Mouse (Mus musculus) limb, embryonic 14.5 days (tissue): ENCODE measurements around the gene 2300009A05Rik. TPM values are rescaled to one million over a fixed set of nuclear protein-coding genes. Genes with fewer than 3 reads are reported as not detected.

Experiments used
- ATAC-seq: fragments of 200-750 bp; cut with Nextera tagmentation; 2 replicates; pipeline ENCODE4 v1.8.0; 2017; ENCODE audit warnings: low read depth, moderate number of reproducible peaks, moderate TSS enrichment; ENCODE audit not compliant: low FRiP score
- DNase-seq: peaks from one replicate; pipeline ENCODE4 v3.0.0-alpha.2; 2015; ENCODE audit warnings: low spot score
- H3K27ac ChIP-seq: fragments of 300-500 bp; sonication (generic); replicated peaks from 2 replicates; pipeline ENCODE4 v1.5.1; 2014; ENCODE audit warnings: low read depth, mild to moderate bottlenecking, low read length, moderate library complexity, mixed read lengths
- H3K27me3 ChIP-seq: fragments of 300-500 bp; sonication (generic); 2 replicates; pipeline ENCODE4 v1.6.1; 2014; ENCODE audit warnings: low read length, mixed read lengths; ENCODE audit not compliant: control insufficient read depth, insufficient read depth
- H3K36me3 ChIP-seq: fragments of 300-500 bp; sonication (generic); 2 replicates; pipeline ENCODE4 v1.6.1; 2014; ENCODE audit warnings: mild to moderate bottlenecking, low read length, moderate library complexity, mixed read lengths; ENCODE audit not compliant: control insufficient read depth, insufficient read depth
- H3K4me1 ChIP-seq: fragments of 300-500 bp; sonication (generic); 2 replicates; pipeline ENCODE4 v1.6.1; 2014; ENCODE audit warnings: antibody characterized with exemption, low read length, mixed read lengths; ENCODE audit not compliant: control insufficient read depth, insufficient read depth
- H3K4me2 ChIP-seq: fragments of 300-500 bp; sonication (generic); replicated peaks from 2 replicates; pipeline ENCODE4 v1.6.1; 2014; ENCODE audit warnings: low read depth, mild to moderate bottlenecking, low read length, moderate library complexity; ENCODE audit not compliant: severe bottlenecking
- H3K4me3 ChIP-seq: fragments of 300-500 bp; sonication (generic); replicated peaks from 2 replicates; pipeline ENCODE4 v1.5.1; 2014; ENCODE audit warnings: low read length
- H3K9ac ChIP-seq: fragments of 300-500 bp; sonication (generic); 2 replicates; pipeline ENCODE4 v1.6.1; 2014; ENCODE audit warnings: mild to moderate bottlenecking, low read depth, low read length, moderate library complexity; ENCODE audit not compliant: severe bottlenecking
- H3K9me3 ChIP-seq: fragments of 300-500 bp; sonication (generic); 2 replicates; pipeline ENCODE4 v1.6.1; 2016; ENCODE audit warnings: low read length; ENCODE audit not compliant: control insufficient read depth
- POLR2A ChIP-seq: fragments of 200-500 bp; IDR thresholded peaks from 2 replicates; pipeline ENCODE4 v1.8.0; 2012; ENCODE audit warnings: inconsistent platforms, mild to moderate bottlenecking, moderate library complexity, borderline replicate concordance; ENCODE audit not compliant: insufficient read depth, insufficient read length; ENCODE audit errors: extremely low read depth
- WGBS: fragments of 180-500 bp; shearing (Covaris S2); extraction: QIAGEN DNeasy Blood & Tissue Kit; methylation state at CpG from one replicate; pipeline ENCODE4 v1.1.7; 2014; 5-methylcytosine and 5-hydroxymethylcytosine counted together
- polyA plus RNA-seq, 2 experiments: library from polyadenylated mRNA; depleted of rRNA in 1 of 2; stranded (reverse) in 1 of 2; unstranded in 1 of 2; fragments of >200 nt; fragmentation: Nextera tagmentation in 1 of 2; extraction: Ambion mirVana in 1 of 2; gene quantifications; 2 replicates each; pipeline versions ENCODE4 v1.2.1 to v1.2.3; 2012 to 2014

2300009A05Rik gene
- polyA plus RNA-seq, 2 experiments: 23.0 to 41.0 TPM

DNA sequence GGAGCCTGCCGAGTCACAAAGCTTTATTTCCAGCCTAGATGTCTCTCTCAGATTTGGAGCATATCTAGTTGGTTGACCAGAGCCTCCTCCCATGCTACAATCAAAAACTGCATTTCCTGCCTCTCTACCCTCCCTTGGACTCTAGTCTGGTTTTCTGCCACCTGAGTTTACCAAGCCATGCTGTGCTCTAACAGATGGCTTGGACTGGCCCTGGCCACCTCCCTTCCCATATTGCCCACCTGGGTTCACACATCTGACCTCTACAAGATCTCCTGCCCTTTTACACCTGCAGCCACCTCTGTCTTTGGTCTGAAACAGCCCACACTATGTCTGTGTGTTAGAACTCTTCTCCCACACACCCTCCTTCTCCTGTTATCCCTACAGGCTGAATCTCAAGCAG lies 50.9 kb downstream of the 2300009A05Rik start:
- H3K4me3 ChIP-seq: no peak overlapping the region
- no peak for ATAC-seq
- no peak overlapping the region for H3K27ac ChIP-seq
- DNase-seq: no peak
- 68% methylated on average over 1 of the region's 1 CpGs for WGBS
- no peak overlapping the region for H3K4me2 ChIP-seq
- H3K9me3 ChIP-seq: no peaks in the 10 kb centered on the region
- no peaks in the 10 kb centered on the region for H3K4me1 ChIP-seq
- H3K27me3 ChIP-seq: no peaks in the 10 kb centered on the region
- H3K36me3 ChIP-seq: 0 out of 2 replicates have a peak, but pooled peaks cover 2% of the 10 kb centered on the region
- H3K9ac ChIP-seq: no peak overlapping the region
- no peak for TF ChIP-seq POLR2A

DNA sequence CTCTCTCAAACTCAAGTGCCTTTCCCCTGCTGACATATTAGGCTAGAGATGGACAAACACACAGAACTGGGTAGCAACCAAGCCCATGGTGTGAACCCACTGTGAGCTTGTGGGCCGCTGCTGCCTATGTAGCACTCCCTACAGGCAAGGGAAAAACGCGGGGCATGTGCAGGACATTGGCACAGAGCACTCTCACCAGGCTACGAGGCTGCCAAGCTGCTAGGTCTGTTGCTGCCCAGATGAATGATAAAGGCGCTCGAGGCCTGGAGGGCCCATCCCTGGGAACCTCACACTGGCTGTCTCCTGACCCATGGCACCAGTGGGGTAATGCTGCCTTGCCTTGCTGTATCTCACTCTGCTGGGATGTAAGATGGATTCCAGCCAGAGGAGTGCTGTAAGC lies 53.0 kb downstream of the 2300009A05Rik start:
- Histone ChIP-seq H3K9ac (no peak overlapping the region), H3K4me3 (no peak overlapping the region), H3K27me3 (no peaks in the 10 kb centered on the region), H3K9me3 (no peaks in the 10 kb centered on the region), H3K4me2 (no peak overlapping the region), H3K4me1 (no peaks in the 10 kb centered on the region), H3K36me3 (peaks cover 20% of the 10 kb centered on the region; the same call in 1 of the 2 replicates), H3K27ac (no peak overlapping the region)
- 86% methylated on average over 6 of the region's 6 CpGs for WGBS
- DNase-seq (no peak), ATAC-seq (no peak)
- TF ChIP-seq POLR2A: no peak

Other genes with a start within 250 kb of the 2300009A05Rik start
- 37.5 and 52.8 TPM in 2 replicates for gene Map2k5, start 21.3 kb downstream of the 2300009A05Rik start, polyA plus RNA-seq (2012; rRNA removed)
- 37.1 and 41.7 TPM in 2 replicates for gene Map2k5, start 21.3 kb downstream of the 2300009A05Rik start, polyA plus RNA-seq (2014; fragmentation: Nextera tagmentation; extraction: Ambion mirVana)
- 0.05 TPM in 2 replicates for gene Iqch, start 203.2 kb upstream of the 2300009A05Rik start, polyA plus RNA-seq (2012; rRNA removed)
- gene Iqch, start 203.2 kb upstream of the 2300009A05Rik start, polyA plus RNA-seq (2014; fragmentation: Nextera tagmentation; extraction: Ambion mirVana): 0.07 and 0.11 TPM in 2 replicates
- gene Aagab, start 203.4 kb upstream of the 2300009A05Rik start, polyA plus RNA-seq (2012; rRNA removed): 12.6 and 12.7 TPM in 2 replicates
- 25.9 and 27.4 TPM in 2 replicates for gene Aagab, start 203.4 kb upstream of the 2300009A05Rik start, polyA plus RNA-seq (2014; fragmentation: Nextera tagmentation; extraction: Ambion mirVana)